Mouse (Mus musculus): ENCODE measurements around the gene Vmn1r53.
"Not testable (repeated sequence)": the region's sequence is repeated elsewhere in the genome, so short reads cannot be mapped to it uniquely, and the experiment has no call there.

Gene Vmn1r53

GRCm38 (mm10) chr6:90224338-90224737 is at the start of gene Vmn1r53:
Gene Vmn1r53 (minus strand): TSS chr6:90224438.
- DNase-seq: no peak

DNA sequence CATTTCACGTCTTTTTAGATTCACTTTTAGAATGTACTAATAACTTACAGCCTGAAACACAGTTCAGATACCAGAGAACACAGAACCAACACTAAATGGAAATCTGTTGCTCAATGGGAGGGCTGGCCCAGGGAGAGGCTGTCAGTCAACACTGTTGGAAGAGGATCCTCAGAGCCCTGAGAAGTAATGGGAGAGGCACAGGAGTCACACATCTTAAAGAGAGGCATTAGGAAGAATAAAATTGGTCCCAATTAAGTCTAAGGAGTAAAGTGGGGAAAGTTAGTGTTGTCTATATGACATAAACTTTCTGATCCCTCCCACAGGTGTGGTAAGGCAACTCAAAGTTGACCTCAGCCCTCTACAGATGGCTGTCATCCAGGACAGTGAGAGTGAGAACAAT is 21.8 kb upstream of the Vmn1r53 start, which contains the start of gene Vmn1r54:
Gene Vmn1r54 (plus strand): TSS at position 301 of the 400 bp plus-strand sequence.
- no peak for DNase-seq

- no peak for DNase-seq
These were observed 19.8 kb upstream of the Vmn1r53 start for GRCm38 (mm10) chr6:90244019-90244418.

DNA sequence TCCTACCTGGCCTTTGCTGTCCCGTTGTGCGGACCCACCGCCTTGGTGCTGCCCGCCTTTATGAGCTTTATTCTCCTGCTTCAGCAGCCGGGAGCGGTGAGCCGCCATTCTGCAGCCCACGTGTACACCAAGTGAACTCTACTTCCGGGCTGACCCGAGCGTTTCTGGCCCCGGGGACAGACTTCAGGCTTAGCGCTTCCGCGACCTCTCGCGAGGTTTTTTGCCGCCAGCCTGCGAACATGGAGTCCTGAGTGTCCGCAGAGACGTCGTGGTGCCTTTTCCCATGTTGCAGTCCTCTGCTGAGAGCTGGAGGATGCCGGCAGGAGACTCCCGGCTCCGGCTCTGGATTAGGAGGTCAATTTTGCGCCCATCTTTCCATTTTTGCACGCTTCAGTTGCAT is 8.4 kb upstream of the Vmn1r53 start:
- DNase-seq: no peak

DNA sequence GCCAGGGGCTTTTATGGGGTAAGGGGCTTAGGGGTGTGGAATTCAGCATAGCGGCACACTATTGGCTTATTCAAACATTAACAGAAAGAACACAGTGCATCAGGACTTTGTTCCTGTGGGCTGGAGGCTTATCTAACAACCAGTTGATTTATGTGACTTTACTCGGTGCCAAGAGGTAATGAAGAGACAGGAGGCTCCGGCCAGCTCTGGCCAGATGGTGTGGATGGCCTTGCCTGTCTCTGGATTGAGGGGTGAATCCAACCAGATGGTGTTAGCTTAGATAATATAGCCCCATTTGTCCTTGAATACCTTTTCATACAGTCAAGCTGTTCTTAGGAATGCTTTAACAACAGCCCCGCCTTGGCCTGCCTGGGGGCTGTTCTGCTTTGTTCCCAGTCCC is 7.9 kb upstream of the Vmn1r53 start:
- DNase-seq: not testable (repeated sequence)

DNA sequence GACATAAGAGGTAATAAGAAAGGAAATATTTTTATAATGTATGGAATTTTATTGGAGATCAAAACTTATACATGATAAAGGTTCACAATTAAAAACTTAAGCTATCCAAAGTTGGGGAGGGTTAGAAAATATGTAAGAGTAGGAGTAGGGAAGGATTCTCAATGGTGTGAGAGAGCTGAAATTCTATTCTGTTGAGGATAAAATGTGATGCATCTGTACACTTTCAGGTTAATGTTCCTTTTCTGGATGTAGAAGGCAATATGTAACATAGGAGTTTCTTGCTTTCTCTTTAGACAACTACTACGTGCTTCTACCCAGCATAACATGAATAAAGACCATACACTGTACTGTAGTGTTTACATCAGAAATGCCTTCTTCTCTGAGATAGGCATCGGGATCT is 21.7 kb downstream of the Vmn1r53 start, which contains the start of gene V1ra8:
Gene V1ra8 (plus strand): TSS at position 301 of the 400 bp plus-strand sequence.
- not testable (repeated sequence) for DNase-seq

GRCm38 (mm10) chr6:90174508-90174907 is 49.7 kb downstream of the Vmn1r53 start, which contains the start of gene Vmn1r52:
Gene Vmn1r52 (plus strand): TSS chr6:90174808.
- no peak for DNase-seq

Data from layer of hippocampus, adult 9-11 months (tissue).